Mouse (Mus musculus) limb, embryonic 14.5 days (tissue): ENCODE results near the gene Fgd2. TPM values are rescaled to one million over a fixed set of nuclear protein-coding genes. Genes with fewer than 3 reads are reported as not detected.
"Not testable (repeated sequence)": the region's sequence is repeated elsewhere in the genome, so short reads cannot be mapped to it uniquely, and the experiment has no call there.

ENCODE experiments used
- ATAC-seq: fragments of 200-750 bp; cut with Nextera tagmentation; 2 replicates; pipeline ENCODE4 v1.8.0; 2017; ENCODE audit warnings: low read depth, moderate number of reproducible peaks, moderate TSS enrichment; ENCODE audit not compliant: low FRiP score
- DNase-seq: peaks from one replicate; pipeline ENCODE4 v3.0.0-alpha.2; 2015; ENCODE audit warnings: low spot score
- H3K27ac ChIP-seq: fragments of 300-500 bp; sonication (generic); replicated peaks from 2 replicates; pipeline ENCODE4 v1.5.1; 2014; ENCODE audit warnings: low read depth, mild to moderate bottlenecking, low read length, moderate library complexity, mixed read lengths
- H3K27me3 ChIP-seq: fragments of 300-500 bp; sonication (generic); 2 replicates; pipeline ENCODE4 v1.6.1; 2014; ENCODE audit warnings: low read length, mixed read lengths; ENCODE audit not compliant: control insufficient read depth, insufficient read depth
- H3K36me3 ChIP-seq: fragments of 300-500 bp; sonication (generic); 2 replicates; pipeline ENCODE4 v1.6.1; 2014; ENCODE audit warnings: mild to moderate bottlenecking, low read length, moderate library complexity, mixed read lengths; ENCODE audit not compliant: control insufficient read depth, insufficient read depth
- H3K4me1 ChIP-seq: fragments of 300-500 bp; sonication (generic); 2 replicates; pipeline ENCODE4 v1.6.1; 2014; ENCODE audit warnings: antibody characterized with exemption, low read length, mixed read lengths; ENCODE audit not compliant: control insufficient read depth, insufficient read depth
- H3K4me2 ChIP-seq: fragments of 300-500 bp; sonication (generic); replicated peaks from 2 replicates; pipeline ENCODE4 v1.6.1; 2014; ENCODE audit warnings: low read depth, mild to moderate bottlenecking, low read length, moderate library complexity; ENCODE audit not compliant: severe bottlenecking
- H3K4me3 ChIP-seq: fragments of 300-500 bp; sonication (generic); replicated peaks from 2 replicates; pipeline ENCODE4 v1.5.1; 2014; ENCODE audit warnings: low read length
- H3K9ac ChIP-seq: fragments of 300-500 bp; sonication (generic); 2 replicates; pipeline ENCODE4 v1.6.1; 2014; ENCODE audit warnings: mild to moderate bottlenecking, low read depth, low read length, moderate library complexity; ENCODE audit not compliant: severe bottlenecking
- H3K9me3 ChIP-seq: fragments of 300-500 bp; sonication (generic); 2 replicates; pipeline ENCODE4 v1.6.1; 2016; ENCODE audit warnings: low read length; ENCODE audit not compliant: control insufficient read depth
- POLR2A ChIP-seq: fragments of 200-500 bp; IDR thresholded peaks from 2 replicates; pipeline ENCODE4 v1.8.0; 2012; ENCODE audit warnings: inconsistent platforms, mild to moderate bottlenecking, moderate library complexity, borderline replicate concordance; ENCODE audit not compliant: insufficient read depth, insufficient read length; ENCODE audit errors: extremely low read depth
- WGBS: fragments of 180-500 bp; shearing (Covaris S2); extraction: QIAGEN DNeasy Blood & Tissue Kit; methylation state at CpG from one replicate; pipeline ENCODE4 v1.1.7; 2014; 5-methylcytosine and 5-hydroxymethylcytosine counted together
- polyA plus RNA-seq, 2 experiments: library from polyadenylated mRNA; depleted of rRNA in 1 of 2; stranded (reverse) in 1 of 2; unstranded in 1 of 2; fragments of >200 nt; fragmentation: Nextera tagmentation in 1 of 2; extraction: Ambion mirVana in 1 of 2; gene quantifications; 2 replicates each; pipeline versions ENCODE4 v1.2.1 to v1.2.3; 2012 to 2014

The Fgd2 gene
- polyA plus RNA-seq, 2 experiments = 6.2 to 9.4 TPM

DNA sequence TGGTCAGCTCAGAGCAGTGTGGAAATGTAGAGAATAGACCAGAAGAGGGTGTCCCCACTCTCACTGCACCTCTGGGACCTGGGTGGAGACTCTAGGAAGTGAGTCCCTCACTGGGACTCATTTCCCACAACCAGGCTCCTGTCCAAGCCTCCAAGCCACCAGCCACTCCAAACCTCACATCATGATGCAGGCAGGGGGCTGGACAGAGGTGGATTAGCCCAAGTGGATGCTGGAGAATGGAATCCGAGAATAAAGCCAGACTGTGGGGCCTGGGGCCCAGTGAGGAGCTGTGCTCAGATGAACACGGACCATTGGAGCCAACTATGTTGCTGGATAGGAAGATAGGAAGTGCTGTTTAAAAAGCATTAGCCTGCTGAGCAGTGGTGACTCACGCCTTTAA, 43.8 kb upstream of the Fgd2 start:
- Histone ChIP-seq H3K27ac (no peak overlapping the region), H3K36me3 (no peaks in the 10 kb centered on the region), H3K4me3 (no peak overlapping the region), H3K9ac (no peak overlapping the region), H3K27me3 (peaks cover 11% of the 10 kb centered on the region; the same call in 1 of the 2 replicates), H3K9me3 (no peaks in the 10 kb centered on the region), H3K4me1 (0 out of 2 replicates have a peak, but pooled peaks cover 3% of the 10 kb centered on the region), H3K4me2 (no peak overlapping the region)
- ATAC-seq (no peak), DNase-seq (no peak)
- WGBS = 71% methylated on average over 3 of the region's 3 CpGs
- TF ChIP-seq POLR2A = no peak

GRCm38 (mm10) chr17:29317380-29317779, 43.3 kb upstream of the Fgd2 start, which contains the start of gene Pi16:
Gene Pi16, plus strand, starts transcription at chr17:29317680.
- H3K4me3 ChIP-seq, H3K36me3 ChIP-seq, H3K4me1 ChIP-seq, H3K4me2 ChIP-seq, DNase-seq, H3K9ac ChIP-seq, H3K9me3 ChIP-seq, ATAC-seq: not testable (repeated sequence)
- 87% methylated on average over 3 of the region's 3 CpGs for WGBS
- Histone ChIP-seq H3K27me3 (peaks cover 16% of the 10 kb centered on the region; the same call in 1 of the 2 replicates), H3K27ac (0 out of 2 replicates have a peak within 1 kb of the TSS, but pooled peaks have one; percentile 35)

GRCm38 (mm10) chr17:29318731-29319250, 41.9 kb upstream of the Fgd2 start:
- H3K4me1 ChIP-seq = 0 out of 2 replicates have a peak, but pooled peaks cover 12% of the 10 kb centered on the region
- no peaks in the 10 kb centered on the region for H3K36me3 ChIP-seq
- H3K9me3 ChIP-seq = no peaks in the 10 kb centered on the region
- no peak for DNase-seq
- H3K4me2 ChIP-seq = no peak overlapping the region
- no peak for TF ChIP-seq POLR2A
- no peak overlapping the region for H3K4me3 ChIP-seq
- ATAC-seq = no peak
- 40% methylated on average over 6 of the region's 6 CpGs for WGBS
- no peak overlapping the region for H3K9ac ChIP-seq
- no peak overlapping the region for H3K27ac ChIP-seq
- H3K27me3 ChIP-seq = peaks cover 25% of the 10 kb centered on the region; the same call in 1 of the 2 replicates

DNA sequence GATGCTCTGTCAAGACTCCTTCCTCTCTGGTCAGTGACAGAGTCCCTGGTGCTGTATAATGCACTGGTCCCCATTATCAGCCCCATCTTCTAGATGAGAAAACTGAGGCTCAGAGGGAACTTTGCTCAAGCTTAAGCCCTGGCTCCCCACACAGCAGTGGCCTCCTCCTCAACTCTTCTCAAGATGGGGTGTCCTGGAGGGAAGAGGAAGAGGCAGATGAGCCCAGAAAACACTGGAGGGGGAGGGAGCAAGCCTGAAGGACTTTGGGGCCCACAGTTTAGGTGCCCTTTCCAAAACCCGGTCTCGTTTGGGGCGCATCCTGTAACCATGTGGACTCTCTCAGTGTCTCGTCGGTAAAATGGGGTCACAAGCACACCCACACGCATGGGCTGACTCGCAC, 41.2 kb upstream of the Fgd2 start:
- Histone ChIP-seq H3K36me3 (no peaks in the 10 kb centered on the region), H3K9ac (no peak overlapping the region), H3K27me3 (peaks cover 25% of the 10 kb centered on the region; the same call in 1 of the 2 replicates), H3K4me3 (no peak overlapping the region), H3K27ac (no peak overlapping the region), H3K9me3 (no peaks in the 10 kb centered on the region), H3K4me2 (no peak overlapping the region), H3K4me1 (0 out of 2 replicates have a peak, but pooled peaks cover 12% of the 10 kb centered on the region)
- DNase-seq (no peak), ATAC-seq (no peak)
- WGBS = 91% methylated on average over 7 of the region's 7 CpGs
- TF ChIP-seq POLR2A = no peak

DNA sequence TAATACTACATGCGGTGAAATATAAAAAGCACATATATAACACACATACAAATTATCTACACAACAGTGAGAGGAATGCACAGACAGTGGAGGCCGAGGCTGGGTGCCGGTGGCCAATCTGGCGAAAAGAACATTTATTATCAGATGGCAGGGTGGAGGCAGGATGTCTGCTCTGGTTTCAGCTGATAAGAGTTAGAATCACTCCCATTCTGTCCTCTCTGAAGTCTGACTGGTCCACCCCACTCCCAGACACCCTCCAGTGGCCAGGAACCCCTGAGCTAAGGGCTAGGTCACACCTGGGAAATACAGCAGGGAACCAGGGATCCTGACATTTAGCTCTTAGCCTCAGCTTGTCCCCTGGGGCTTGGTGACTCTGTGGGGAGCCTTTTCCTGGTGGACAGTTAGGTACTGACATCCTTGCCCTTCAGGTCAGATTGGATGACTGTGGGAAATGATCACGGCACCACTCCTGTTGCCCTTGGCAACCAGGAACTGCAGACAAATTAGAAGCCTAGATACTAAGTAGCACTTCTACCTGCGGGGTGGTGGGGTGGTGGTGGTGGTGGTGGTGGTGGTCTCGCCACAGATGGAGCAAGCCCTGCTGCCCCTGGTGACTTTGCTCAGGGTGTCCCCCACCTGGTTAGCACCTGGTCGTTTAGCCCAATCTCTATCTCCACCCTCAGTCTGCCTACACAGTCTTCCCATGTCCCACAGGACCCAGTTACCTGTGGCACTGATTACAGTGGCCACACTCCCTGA, 40.7 kb upstream of the Fgd2 start:
- DNase-seq (no peak), ATAC-seq (no peak)
- 65% methylated on average over 8 of the region's 8 CpGs for WGBS
- no peak overlapping the region for H3K9ac ChIP-seq
- TF ChIP-seq POLR2A = no peak
- H3K4me2 ChIP-seq = no peak overlapping the region
- no peaks in the 10 kb centered on the region for H3K9me3 ChIP-seq
- no peaks in the 10 kb centered on the region for H3K36me3 ChIP-seq
- no peak overlapping the region for H3K27ac ChIP-seq
- H3K4me1 ChIP-seq = 0 out of 2 replicates have a peak, but pooled peaks cover 12% of the 10 kb centered on the region
- no peak overlapping the region for H3K4me3 ChIP-seq
- H3K27me3 ChIP-seq = peaks cover 25% of the 10 kb centered on the region; the same call in 1 of the 2 replicates
